Mouse (Mus musculus) testis, postnatal 10 days (tissue): ENCODE measurements around the gene Vwde.

Experiments used
- DNase-seq: peaks from one replicate; pipeline ENCODE4 v3.0.0; 2021; ENCODE audit warnings: low spot score

Gene Vwde

DNA sequence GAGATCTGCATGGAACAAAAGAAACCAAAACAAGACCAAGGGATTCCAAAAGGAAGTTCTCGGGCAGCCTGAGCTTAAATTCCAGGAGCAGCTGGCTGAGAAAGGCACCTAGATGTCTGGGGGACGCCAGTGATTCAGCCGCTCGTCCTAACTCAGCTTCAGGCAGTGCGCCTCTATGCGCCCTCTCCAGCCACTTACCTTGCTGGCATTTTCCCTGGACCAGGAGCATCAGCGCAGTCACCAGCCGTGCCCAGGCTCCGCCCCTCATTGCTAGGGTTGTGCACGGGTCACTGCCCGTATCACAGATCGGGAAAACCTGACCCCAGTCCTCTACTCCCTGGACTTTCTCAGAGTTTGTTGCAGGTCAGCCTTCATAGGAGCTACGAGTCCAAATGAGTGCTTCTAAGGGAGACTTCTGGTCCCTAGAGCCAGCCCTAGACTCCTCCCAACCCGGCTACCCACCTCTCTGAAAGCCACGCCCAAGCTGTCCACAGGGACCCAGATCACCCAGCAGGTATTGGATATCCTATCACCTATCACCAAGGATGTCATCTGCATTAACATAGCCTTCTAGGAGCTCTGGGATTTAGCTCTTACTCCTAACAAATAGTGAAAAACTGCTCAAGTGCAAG, at the start of gene Vwde:
Gene Vwde (minus strand): TSS at position 370 of the 632 bp plus-strand sequence.
- peak; percentile 42 for DNase-seq

GRCm38 (mm10) chr6:13255341-13255740, 30.6 kb upstream of the Vwde start:
- no peak for DNase-seq

GRCm38 (mm10) chr6:13248317-13248969, 23.7 kb upstream of the Vwde start:
- no peak for DNase-seq

GRCm38 (mm10) chr6:13206157-13206556, 18.6 kb downstream of the Vwde start:
- no peak for DNase-seq

DNA sequence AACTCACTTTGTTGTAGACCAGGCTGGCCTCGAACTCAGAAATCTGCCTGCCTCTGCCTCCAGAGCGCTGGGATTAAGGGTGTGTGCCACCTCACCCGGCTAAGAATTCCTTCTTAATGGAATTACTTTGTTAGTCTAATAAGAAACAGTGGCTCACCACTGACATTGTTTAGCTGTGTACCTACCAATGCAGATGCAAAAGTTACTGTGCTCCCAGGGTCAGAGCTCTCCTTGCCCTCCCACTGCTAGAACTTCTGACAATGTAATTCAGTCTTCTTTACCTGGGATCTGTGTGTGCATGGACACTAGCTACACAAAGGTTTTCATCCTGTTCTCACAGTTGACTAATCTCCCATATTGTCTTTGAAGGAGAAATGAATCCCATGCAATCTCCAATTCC, 27.3 kb downstream of the Vwde start:
- no peak for DNase-seq

DNA sequence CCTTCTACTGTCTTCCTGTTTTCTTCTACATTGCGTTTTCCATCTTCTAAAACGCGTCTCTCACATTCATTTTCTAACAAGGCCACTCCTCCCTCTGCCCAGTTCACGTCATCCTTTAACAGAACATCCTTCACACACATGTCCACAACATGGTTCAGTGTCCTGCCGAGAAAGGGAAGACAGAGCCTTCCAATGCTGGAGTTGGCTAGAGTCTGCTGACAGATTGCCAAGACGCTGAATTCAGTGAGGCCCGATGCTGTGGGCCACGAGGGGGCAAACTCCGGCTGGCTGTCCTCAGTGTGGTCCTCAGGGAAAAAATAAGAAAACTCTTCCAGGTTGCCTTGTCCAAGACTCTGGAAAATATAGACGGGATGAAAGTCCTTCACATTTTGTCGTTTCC, 37.9 kb downstream of the Vwde start:
- no peak for DNase-seq

DNA sequence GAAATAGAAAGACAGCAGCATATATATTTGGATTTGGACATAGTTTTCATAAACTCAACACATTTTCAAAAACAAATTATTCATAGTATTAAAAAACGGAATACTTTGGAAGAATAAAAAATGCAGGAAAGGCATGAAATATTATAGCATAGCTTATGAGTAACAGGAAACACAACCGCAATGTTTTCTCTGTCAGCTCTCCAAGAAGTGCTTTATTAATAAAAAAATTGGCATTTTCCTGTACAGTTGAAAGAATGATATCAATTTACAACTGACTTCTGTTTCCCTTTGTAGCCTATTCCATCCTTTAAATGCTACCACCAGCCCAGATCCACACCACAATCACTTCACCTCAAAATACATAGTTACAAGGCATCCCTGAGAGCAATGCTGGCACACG, 44.7 kb downstream of the Vwde start:
- no peak for DNase-seq

GRCm38 (mm10) chr6:13169459-13170150, 55.2 kb downstream of the Vwde start:
- DNase-seq, result no peak

GRCm38 (mm10) chr6:13166240-13166937, 58.4 kb downstream of the Vwde start:
- DNase-seq, result no peak

DNA sequence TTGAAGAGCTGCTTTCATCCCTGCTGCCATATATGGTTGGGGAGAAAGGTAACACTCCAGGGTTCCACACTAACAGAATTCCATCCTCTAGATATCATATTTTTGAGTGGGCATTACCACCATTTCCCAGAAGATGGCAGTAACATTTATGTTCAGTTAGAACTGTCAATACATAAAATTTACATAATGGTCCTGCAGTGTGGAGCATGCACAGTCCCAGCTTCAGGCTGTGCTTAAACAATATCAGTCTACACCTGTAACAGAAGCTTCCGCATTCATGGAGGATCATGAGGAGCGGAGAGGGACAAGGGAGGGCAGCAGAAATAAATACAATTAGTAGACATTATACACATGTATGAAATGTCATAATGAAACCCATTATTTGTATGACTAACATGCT, 65.3 kb downstream of the Vwde start:
- DNase-seq, result no peak

- DNase-seq, result no peak
Observed at GRCm38 (mm10) chr6:13153888-13154697, 70.7 kb downstream of the Vwde start.

- peak; percentile 46 for DNase-seq
Observed at GRCm38 (mm10) chr6:13152062-13152640, 72.6 kb downstream of the Vwde start.

GRCm38 (mm10) chr6:13137255-13137654, 87.5 kb downstream of the Vwde start:
- DNase-seq, result no peak

DNA sequence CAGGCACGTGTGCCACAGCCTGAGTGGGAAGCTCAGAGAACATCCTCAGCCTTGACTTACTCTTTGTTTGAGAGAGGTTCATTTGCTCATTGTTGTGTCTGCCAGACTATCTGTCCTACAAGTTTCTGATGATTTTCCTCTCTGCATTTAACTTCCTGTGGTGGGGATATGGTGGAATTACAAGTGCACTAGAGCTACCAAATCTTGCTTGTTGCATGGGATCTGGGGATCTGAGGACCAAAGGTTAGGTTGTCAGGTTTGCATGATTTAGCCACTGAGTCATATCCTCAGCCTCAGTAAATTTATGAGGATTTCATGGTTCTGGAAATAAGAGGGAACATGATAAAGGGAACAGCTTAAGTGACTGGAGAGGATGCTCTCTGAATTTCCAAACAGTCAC, 116.1 kb downstream of the Vwde start:
- DNase-seq, result no peak
